Mouse (Mus musculus) brain, embryonic 14.5 days (tissue): ENCODE results near the gene Resp18.

Experiments used
- CTCF ChIP-seq: fragments of 200-500 bp; IDR thresholded peaks from 2 replicates; pipeline ENCODE4 v1.5.1; 2012; ENCODE audit warnings: inconsistent platforms, mild to moderate bottlenecking, moderate library complexity, borderline replicate concordance; ENCODE audit not compliant: insufficient read depth, insufficient read length; ENCODE audit errors: extremely low read depth
- POLR2A ChIP-seq: fragments of 200-500 bp; IDR thresholded peaks from 2 replicates; pipeline ENCODE4 v1.6.1; 2012; ENCODE audit warnings: mild to moderate bottlenecking, inconsistent platforms, borderline replicate concordance; ENCODE audit not compliant: poor library complexity, insufficient read depth, insufficient read length, severe bottlenecking; ENCODE audit errors: extremely low read depth

DNA sequence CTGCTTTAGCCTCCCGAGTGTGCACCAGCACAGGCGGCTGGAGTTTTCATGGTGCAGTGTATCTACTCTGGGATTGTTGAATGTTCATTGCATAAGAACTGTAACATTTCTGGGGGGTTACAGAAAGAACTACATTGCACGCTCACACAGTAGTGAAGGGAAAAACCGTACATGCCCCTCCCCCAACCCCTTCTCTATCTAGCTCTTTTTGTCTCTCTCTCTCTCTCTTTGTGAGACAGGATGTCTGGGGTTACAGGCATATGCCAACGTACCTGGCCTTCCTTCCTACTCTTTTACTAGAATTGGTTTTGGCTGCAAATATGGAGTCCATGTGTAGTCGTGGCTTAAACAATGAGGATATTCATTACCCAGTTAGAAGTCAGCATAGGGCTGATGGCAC lies 55.3 kb downstream of the Resp18 start:
- TF ChIP-seq CTCF, result no peak
- no peak for TF ChIP-seq POLR2A
